Mouse (Mus musculus) lung, postnatal 36 days (tissue): ENCODE measurements at regions not wholly inside any gene's neighbourhood (a gene's known extent, or its start where the extent isn't known, plus 50 kb on each side); places are given as distances from the start of the nearest gene placed in this dataset.
"Not testable (repeated sequence)": the region's sequence is repeated elsewhere in the genome, so short reads cannot be mapped to it uniquely, and the experiment has no call there.

Experiments used
- DNase-seq: peaks from one replicate; pipeline ENCODE4 v3.0.0; 2022; ENCODE audit warnings: mixed read lengths

- no peak for DNase-seq
Measured at GRCm38 (mm10) chr12:65325347-65325746, 100.0 kb downstream of the Wdr20rt start.

GRCm38 (mm10) chr12:65328532-65328931 lies 103.2 kb downstream of the Wdr20rt start:
- DNase-seq = no peak

GRCm38 (mm10) chr12:65329678-65330077 lies 104.4 kb downstream of the Wdr20rt start:
- no peak for DNase-seq

GRCm38 (mm10) chr12:65340009-65340408 lies 114.7 kb downstream of the Wdr20rt start:
- no peak for DNase-seq

- DNase-seq = no peak
Measured at GRCm38 (mm10) chr12:65347251-65347650, 121.9 kb downstream of the Wdr20rt start.

- no peak for DNase-seq
Measured at GRCm38 (mm10) chr12:65349535-65349934, 124.2 kb downstream of the Wdr20rt start.

- no peak for DNase-seq
Measured at GRCm38 (mm10) chr12:65364179-65364578, 138.9 kb downstream of the Wdr20rt start.

- no peak for DNase-seq
Measured at GRCm38 (mm10) chr12:65367334-65367733, 142.0 kb downstream of the Wdr20rt start.

- no peak for DNase-seq
Measured at GRCm38 (mm10) chr12:65367866-65368419, 142.6 kb downstream of the Wdr20rt start.

GRCm38 (mm10) chr12:65371650-65372049 lies 146.3 kb downstream of the Wdr20rt start:
- DNase-seq = no peak

GRCm38 (mm10) chr12:65379321-65379720 lies 154.0 kb downstream of the Wdr20rt start:
- DNase-seq = no peak

GRCm38 (mm10) chr12:65382118-65382791 lies 156.9 kb downstream of the Wdr20rt start:
- DNase-seq = no peak

GRCm38 (mm10) chr12:65382796-65383195 lies 157.5 kb downstream of the Wdr20rt start:
- not testable (repeated sequence) for DNase-seq

GRCm38 (mm10) chr12:65386005-65386645 lies 160.8 kb downstream of the Wdr20rt start:
- no peak for DNase-seq

- no peak for DNase-seq
Measured at GRCm38 (mm10) chr12:65387042-65387441, 161.7 kb downstream of the Wdr20rt start.

GRCm38 (mm10) chr12:65389512-65389911 lies 164.2 kb downstream of the Wdr20rt start:
- DNase-seq = no peak

GRCm38 (mm10) chr12:65390330-65390729 lies 165.0 kb downstream of the Wdr20rt start:
- DNase-seq = no peak

- no peak for DNase-seq
Measured at GRCm38 (mm10) chr12:65401728-65402419, 176.6 kb downstream of the Wdr20rt start.

GRCm38 (mm10) chr12:65403124-65403523 lies 177.8 kb downstream of the Wdr20rt start:
- no peak for DNase-seq

GRCm38 (mm10) chr12:65413034-65413700 lies 187.8 kb downstream of the Wdr20rt start:
- no peak for DNase-seq

GRCm38 (mm10) chr12:65414393-65414792 lies 189.1 kb downstream of the Wdr20rt start:
- DNase-seq = no peak

- no peak for DNase-seq
Measured at GRCm38 (mm10) chr12:65416909-65417308, 191.6 kb downstream of the Wdr20rt start.

- no peak for DNase-seq
Measured at GRCm38 (mm10) chr12:65420127-65420526, 194.8 kb downstream of the Wdr20rt start.
